In genomic region chr12:106939381-106939780, GRCm38 (mm10) we compare ENCODE assay signal across 8 mouse cellular contexts.
A peak's percentile ranks its signal among the peaks of the same experiment; 100 is the strongest.
DNase-seq lines count a peak whose midpoint lies in the region; ATAC-seq and TF ChIP-seq lines count a peak whose summit lies in the region.
"Had no signal": no experiment of that assay in that cellular context is flagged by ENCODE, and none has a peak within 500 bp of the region (broad histone marks: within the 10 kb centered on the region; RNA-seq: fewer than 3 reads in every experiment).

No protein-coding gene starts in this region.

- H3K36me3 ChIP-seq in stomach, postnatal 0 days (ENCODE audit: control insufficient read depth, insufficient read depth, low read length): no peaks in the 10 kb centered on the region
- H3K36me3 ChIP-seq: hindbrain, embryonic 15.5 days had no signal

- no peak overlapping the region for H3K27ac ChIP-seq in stomach, postnatal 0 days (replicated peaks)
- H3K27ac ChIP-seq: hindbrain, embryonic 15.5 days had no signal

- H3K9me3 ChIP-seq in stomach, postnatal 0 days (ENCODE audit: control insufficient read depth, low read length): no peaks in the 10 kb centered on the region
- H3K9me3 ChIP-seq: hindbrain, embryonic 15.5 days had no signal

- H3K4me2 ChIP-seq in stomach, postnatal 0 days (replicated peaks; ENCODE audit: low read depth): no peak overlapping the region
- H3K4me2 ChIP-seq: hindbrain, embryonic 15.5 days had no signal

- no peaks in the 10 kb centered on the region for H3K4me1 ChIP-seq in stomach, postnatal 0 days (replicated peaks; ENCODE audit: control insufficient read depth, insufficient read depth)

- TF ChIP-seq CTCF in stomach, postnatal 0 days (IDR thresholded peaks at IDR 0.05; ENCODE audit: low read depth): no peak

- no peak overlapping the region for H3K4me3 ChIP-seq in stomach, postnatal 0 days (ENCODE audit: low read depth, low read length)
- H3K4me3 ChIP-seq: hindbrain, embryonic 15.5 days had no signal

- WGBS in stomach, postnatal 0 days: 55% methylated on average over 12 of the region's 12 CpGs

- ATAC-seq in stomach, postnatal 0 days (ENCODE audit: low FRiP score, low TSS enrichment): peak; percentile 69; the same call in 1 of the 2 replicates

- no peak for TF ChIP-seq EP300 in stomach, postnatal 0 days (optimal IDR thresholded peaks at IDR 0.05)

- DNase-seq in ovary, postnatal 36 days (ENCODE audit: low spot score): peak; percentile 12
- no peak for DNase-seq in ovary, postnatal 10 days (ENCODE audit: low spot score)
- DNase-seq in fat pad, adult 2 months (ENCODE audit: extremely low read depth, low read depth, low spot score): peak; percentile 23
- peak; percentile 19 to 24 for DNase-seq in layer of hippocampus, adult 8-10 months (ENCODE audit: low spot score in 2 of 2)
- peak; percentile 20 for DNase-seq in stomach, postnatal 0 days (ENCODE audit: low spot score)
- DNase-seq in spleen, postnatal 14 days (ENCODE audit: low spot score in 2 of 2): no peak
- DNase-seq in kidney, adult 9 months: no peak

- no peaks in the 10 kb centered on the region for H3K27me3 ChIP-seq in stomach, postnatal 0 days (ENCODE audit: control insufficient read depth, insufficient read depth, low read length)
- H3K27me3 ChIP-seq: hindbrain, embryonic 15.5 days had no signal

- H3K9ac ChIP-seq in stomach, postnatal 0 days (ENCODE audit: low read length): no peak overlapping the region
- H3K9ac ChIP-seq: hindbrain, embryonic 15.5 days had no signal

Comparison
In these comparisons a context has a peak if more than half of its experiments do, and no peak if none do; other contexts are left out.
1. DNase-seq: peak in ovary, postnatal 36 days (single experiment), fat pad, adult 2 months (single experiment), layer of hippocampus, adult 8-10 months (2 of 2) and stomach, postnatal 0 days (single experiment); none in ovary, postnatal 10 days (single experiment), spleen, postnatal 14 days (0 of 2) and kidney, adult 9 months (single experiment).